Mouse (Mus musculus): Measurements from ENCODE around the gene Gcnt4. TPM values are rescaled to one million over a fixed set of nuclear protein-coding genes. Genes with fewer than 3 reads are reported as not detected.
"Not testable (repeated sequence)": the region's sequence is repeated elsewhere in the genome, so short reads cannot be mapped to it uniquely, and the experiment has no call there.

Gene Gcnt4
- polyA plus RNA-seq, 1 experiment from 2014 or later = 0.46 TPM

DNA sequence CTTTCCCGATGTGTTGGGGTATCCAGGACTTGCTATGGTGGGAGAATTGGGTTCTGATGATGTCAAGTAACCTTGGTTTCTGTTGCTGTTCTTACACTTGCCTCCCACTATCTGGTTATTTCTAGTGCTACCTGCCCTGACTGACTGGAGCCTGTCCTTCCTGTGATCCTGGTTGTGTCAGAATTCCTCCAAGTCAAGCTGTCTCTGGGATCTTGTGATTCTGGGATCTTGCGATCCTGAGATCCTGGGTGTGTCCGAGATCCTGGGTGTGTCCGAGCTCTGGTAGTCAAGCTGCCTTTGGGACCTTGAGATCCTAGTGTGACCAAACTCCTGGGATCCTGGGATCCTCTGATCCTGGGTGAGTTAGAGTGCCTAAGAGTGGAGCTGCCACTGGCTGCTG is 1.4 kb upstream of the Gcnt4 start:
- not testable (repeated sequence) for H3K4me3 ChIP-seq (ENCODE audit: control insufficient read depth in 1 of 2, insufficient read depth in 1 of 2, low read depth in 1 of 2, low read length in 2 of 2); H3K9ac ChIP-seq (ENCODE audit: low read length); H3K4me1 ChIP-seq (ENCODE audit: control insufficient read depth in 2 of 2, insufficient read depth in 2 of 2, low read length in 2 of 2); H3K36me3 ChIP-seq (ENCODE audit: control insufficient read depth, insufficient read depth, low read length); H3K27ac ChIP-seq (replicated peaks in 1 of 2; ENCODE audit: control insufficient read depth in 1 of 2, insufficient read depth in 1 of 2, low read depth in 2 of 2, low read length in 2 of 2); ATAC-seq (ENCODE audit: insufficient number of reproducible peaks, insufficient read depth, low FRiP score, low read depth); H3K4me2 ChIP-seq (ENCODE audit: low read length); H3K9me3 ChIP-seq (ENCODE audit: control insufficient read depth, low read length)
- 86% methylated on average over 4 of the region's 4 CpGs for WGBS
- H3K27me3 ChIP-seq (ENCODE audit: control insufficient read depth, insufficient read depth, low read length) = peaks cover 16% of the 10 kb centered on the region

DNA sequence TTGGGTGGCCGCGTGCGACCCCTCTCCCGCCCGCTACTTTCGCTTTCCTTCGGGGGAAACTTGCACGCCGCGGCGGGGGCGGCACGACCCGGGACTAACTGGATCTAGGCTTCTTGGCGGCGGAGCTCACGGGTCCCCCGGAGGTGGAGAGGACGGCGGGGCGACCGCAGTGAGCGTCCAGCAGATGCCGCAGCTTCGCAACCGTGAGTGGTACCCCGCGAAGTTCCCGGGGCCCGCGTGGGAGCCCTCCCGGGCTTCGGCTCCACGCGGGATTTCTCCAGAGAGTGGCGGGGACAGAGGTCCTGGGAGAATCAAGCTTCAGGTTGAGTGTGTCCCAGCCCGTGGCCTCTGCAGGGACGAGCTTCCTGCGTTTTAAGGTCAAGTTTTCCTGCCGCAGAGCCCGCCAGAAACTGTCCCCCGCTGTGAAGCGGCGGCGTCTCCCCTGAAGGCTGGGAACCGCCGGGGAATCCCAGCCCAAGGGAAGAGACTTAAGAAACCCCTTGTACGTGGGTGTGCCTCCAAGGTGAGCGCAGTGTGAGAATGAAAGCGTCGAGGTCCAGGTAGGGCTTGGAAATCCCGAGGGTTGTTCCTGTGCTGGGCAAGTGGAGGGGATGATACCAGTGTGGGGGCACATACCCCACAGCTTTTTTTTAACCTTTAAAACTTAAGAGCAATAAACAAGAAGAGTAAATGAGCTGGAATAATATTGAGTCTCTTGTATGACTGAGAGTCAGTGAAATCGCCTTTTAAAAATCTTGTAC is 676 bp downstream of the Gcnt4 start:
- Histone ChIP-seq H3K4me1 (ENCODE audit: control insufficient read depth in 2 of 2, insufficient read depth in 2 of 2, low read length in 2 of 2) (no peaks in the 10 kb centered on the region; a peak in 1 of 4 replicates), H3K27me3 (ENCODE audit: control insufficient read depth, insufficient read depth, low read length) (peaks cover 16% of the 10 kb centered on the region), H3K9ac (ENCODE audit: low read length) (peak overlapping the region; percentile 78), H3K4me3 (ENCODE audit: control insufficient read depth in 1 of 2, insufficient read depth in 1 of 2, low read depth in 1 of 2, low read length in 2 of 2) (peak overlapping the region; percentile 57 to 73), H3K9me3 (ENCODE audit: control insufficient read depth, low read length) (no peaks in the 10 kb centered on the region), H3K36me3 (ENCODE audit: control insufficient read depth, insufficient read depth, low read length) (no peaks in the 10 kb centered on the region), H3K4me2 (ENCODE audit: low read length) (peak overlapping the region; percentile 96), H3K27ac (replicated peaks in 1 of 2; ENCODE audit: control insufficient read depth in 1 of 2, insufficient read depth in 1 of 2, low read depth in 2 of 2, low read length in 2 of 2) (no peak overlapping the region)
- WGBS = 1% methylated on average over 53 of the region's 53 CpGs
- peak; percentile 52; the same call in 1 of the 2 replicates for ATAC-seq (ENCODE audit: insufficient number of reproducible peaks, insufficient read depth, low FRiP score, low read depth)

DNA sequence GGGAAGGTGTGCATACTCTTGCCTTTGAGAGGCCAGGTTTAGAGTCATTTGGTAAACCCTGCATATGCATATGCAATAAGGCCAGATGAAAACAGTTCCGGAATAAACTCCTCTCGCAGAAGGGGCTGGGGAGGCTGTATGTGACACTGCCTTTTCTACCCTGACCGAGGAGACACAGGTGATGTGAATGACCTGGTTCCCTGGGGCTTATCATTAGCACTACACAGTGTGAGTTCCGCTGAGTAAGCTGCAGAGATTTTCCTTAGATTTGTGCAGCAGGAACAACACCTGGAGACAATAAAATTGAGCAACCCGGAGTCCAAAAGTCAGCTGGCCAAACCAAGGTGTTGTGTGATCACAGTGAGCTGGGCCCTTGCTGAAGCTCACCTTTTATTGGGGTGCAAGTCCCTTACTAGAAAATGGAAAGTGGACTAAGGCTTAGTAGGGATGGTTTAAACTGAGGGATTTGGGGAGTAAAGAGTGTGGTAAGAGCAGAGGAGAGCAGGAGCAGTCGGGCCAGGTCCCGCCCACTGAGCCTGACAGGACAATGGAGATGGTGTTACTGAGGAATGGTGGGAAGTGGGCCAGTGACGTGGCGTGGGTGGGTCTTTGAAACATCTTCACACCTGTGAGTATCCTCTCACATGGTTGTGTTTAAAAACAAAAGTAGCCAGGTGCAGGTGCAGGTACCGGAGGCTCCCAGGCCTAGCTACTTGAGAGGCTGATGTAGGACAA is 1.7 kb downstream of the Gcnt4 start:
- H3K4me1 ChIP-seq (ENCODE audit: control insufficient read depth in 2 of 2, insufficient read depth in 2 of 2, low read length in 2 of 2) = no peaks in the 10 kb centered on the region; a peak in 1 of 4 replicates
- H3K4me3 ChIP-seq (ENCODE audit: control insufficient read depth in 1 of 2, insufficient read depth in 1 of 2, low read depth in 1 of 2, low read length in 2 of 2) = no peak overlapping the region
- no peak overlapping the region; the same call in 1 of the 2 replicates for H3K4me2 ChIP-seq (ENCODE audit: low read length)
- no peaks in the 10 kb centered on the region for H3K36me3 ChIP-seq (ENCODE audit: control insufficient read depth, insufficient read depth, low read length)
- WGBS = 54% methylated on average over 10 of the region's 10 CpGs
- no peaks in the 10 kb centered on the region for H3K9me3 ChIP-seq (ENCODE audit: control insufficient read depth, low read length)
- peaks cover 16% of the 10 kb centered on the region for H3K27me3 ChIP-seq (ENCODE audit: control insufficient read depth, insufficient read depth, low read length)
- no peak overlapping the region for H3K27ac ChIP-seq (replicated peaks in 1 of 2; ENCODE audit: control insufficient read depth in 1 of 2, insufficient read depth in 1 of 2, low read depth in 2 of 2, low read length in 2 of 2)
- no peak overlapping the region for H3K9ac ChIP-seq (ENCODE audit: low read length)
- ATAC-seq (ENCODE audit: insufficient number of reproducible peaks, insufficient read depth, low FRiP score, low read depth) = no peak

DNA sequence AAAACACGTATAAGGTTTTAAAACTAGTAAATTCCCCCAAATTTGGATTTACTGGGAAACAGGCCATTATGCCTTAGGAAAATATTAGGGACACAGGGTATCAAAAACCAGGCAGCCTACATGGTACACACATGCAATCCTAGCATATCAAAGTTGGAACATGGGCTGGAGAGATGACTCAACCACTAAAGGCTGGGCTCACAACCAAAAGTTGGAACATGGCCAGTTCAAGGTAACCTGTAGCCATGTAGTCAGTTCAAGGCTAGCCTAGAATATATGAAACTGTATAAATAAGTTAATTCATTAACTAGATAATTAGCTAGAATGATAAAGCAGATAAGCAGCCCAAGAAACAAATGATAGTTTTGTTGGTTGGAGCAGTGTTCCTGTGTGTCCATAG is 3.3 kb downstream of the Gcnt4 start:
- 86% methylated on average over 1 of the region's 1 CpGs for WGBS
- Histone ChIP-seq H3K4me3 (ENCODE audit: control insufficient read depth in 1 of 2, insufficient read depth in 1 of 2, low read depth in 1 of 2, low read length in 2 of 2) (no peak overlapping the region), H3K27ac (replicated peaks in 1 of 2; ENCODE audit: control insufficient read depth in 1 of 2, insufficient read depth in 1 of 2, low read depth in 2 of 2, low read length in 2 of 2) (no peak overlapping the region), H3K9ac (ENCODE audit: low read length) (no peak overlapping the region), H3K27me3 (ENCODE audit: control insufficient read depth, insufficient read depth, low read length) (peaks cover 16% of the 10 kb centered on the region), H3K36me3 (ENCODE audit: control insufficient read depth, insufficient read depth, low read length) (no peaks in the 10 kb centered on the region), H3K4me2 (ENCODE audit: low read length) (no peak overlapping the region), H3K9me3 (ENCODE audit: control insufficient read depth, low read length) (no peaks in the 10 kb centered on the region), H3K4me1 (ENCODE audit: control insufficient read depth in 2 of 2, insufficient read depth in 2 of 2, low read length in 2 of 2) (no peaks in the 10 kb centered on the region; a peak in 1 of 4 replicates)
- ATAC-seq (ENCODE audit: insufficient number of reproducible peaks, insufficient read depth, low FRiP score, low read depth) = no peak

DNA sequence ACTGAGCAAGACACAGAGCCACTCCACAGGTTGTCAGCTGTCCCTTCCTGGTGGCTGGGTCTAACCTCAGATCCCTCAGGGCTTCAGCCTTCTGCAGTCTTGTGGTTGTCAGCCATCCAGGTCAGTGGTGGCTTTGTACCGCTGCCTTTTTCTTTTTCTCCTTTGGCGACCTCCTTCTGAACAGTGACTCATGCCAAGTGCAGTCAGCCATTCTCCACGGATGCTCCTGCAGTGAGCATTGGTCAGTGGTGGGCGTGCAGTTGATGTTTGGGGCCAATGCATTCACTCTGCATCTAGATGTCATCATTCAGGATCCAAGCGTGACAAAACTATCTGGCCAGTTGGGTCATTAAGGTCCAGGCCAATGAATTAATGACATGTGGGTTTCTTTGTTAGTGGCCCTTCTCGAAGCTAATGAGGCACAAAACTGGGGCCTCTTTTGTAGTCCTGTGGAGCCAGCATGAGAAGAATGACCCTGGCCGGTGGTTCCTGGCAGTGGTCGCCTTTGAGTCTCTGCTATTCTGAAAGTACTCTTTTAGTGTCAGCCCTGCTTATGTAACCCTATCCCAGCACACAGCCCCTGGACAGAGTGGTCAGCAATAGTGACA is 4.0 kb downstream of the Gcnt4 start:
- H3K9ac ChIP-seq (ENCODE audit: low read length) = no peak overlapping the region
- no peaks in the 10 kb centered on the region for H3K36me3 ChIP-seq (ENCODE audit: control insufficient read depth, insufficient read depth, low read length)
- no peak for ATAC-seq (ENCODE audit: insufficient number of reproducible peaks, insufficient read depth, low FRiP score, low read depth)
- H3K9me3 ChIP-seq (ENCODE audit: control insufficient read depth, low read length) = no peaks in the 10 kb centered on the region
- H3K27ac ChIP-seq (replicated peaks in 1 of 2; ENCODE audit: control insufficient read depth in 1 of 2, insufficient read depth in 1 of 2, low read depth in 2 of 2, low read length in 2 of 2) = no peak overlapping the region
- no peak overlapping the region for H3K4me3 ChIP-seq (ENCODE audit: control insufficient read depth in 1 of 2, insufficient read depth in 1 of 2, low read depth in 1 of 2, low read length in 2 of 2)
- peaks cover 2 to 5% of the 10 kb centered on the region in 2 experiments; a peak in 3 of 4 replicates for H3K4me1 ChIP-seq (ENCODE audit: control insufficient read depth in 2 of 2, insufficient read depth in 2 of 2, low read length in 2 of 2)
- 69% methylated on average over 8 of the region's 8 CpGs for WGBS
- peaks cover 16% of the 10 kb centered on the region for H3K27me3 ChIP-seq (ENCODE audit: control insufficient read depth, insufficient read depth, low read length)
- no peak overlapping the region for H3K4me2 ChIP-seq (ENCODE audit: low read length)

DNA sequence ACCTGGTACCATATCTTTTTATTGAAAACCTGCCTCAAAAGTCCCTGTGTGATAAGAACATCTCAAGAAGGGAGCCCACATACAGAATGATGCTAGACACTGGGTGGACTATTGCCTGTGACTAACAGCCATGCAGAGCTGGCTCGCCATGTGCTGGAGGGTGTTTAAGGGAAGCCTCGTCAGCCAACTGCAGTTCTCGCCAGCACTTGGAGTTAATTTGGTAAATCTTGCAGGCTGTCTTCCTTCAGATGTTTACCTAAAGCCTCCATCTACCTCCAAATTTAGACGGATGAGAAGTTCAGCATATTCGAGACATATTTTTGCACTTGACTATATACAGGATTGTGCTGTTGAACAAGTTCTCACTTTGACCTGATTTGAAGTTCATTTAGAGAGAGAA is 8.3 kb downstream of the Gcnt4 start:
- no peak for ATAC-seq (ENCODE audit: insufficient number of reproducible peaks, insufficient read depth, low FRiP score, low read depth)
- Histone ChIP-seq H3K27me3 (ENCODE audit: control insufficient read depth, insufficient read depth, low read length) (no peaks in the 10 kb centered on the region), H3K9me3 (ENCODE audit: control insufficient read depth, low read length) (no peaks in the 10 kb centered on the region), H3K4me3 (ENCODE audit: control insufficient read depth in 1 of 2, insufficient read depth in 1 of 2, low read depth in 1 of 2, low read length in 2 of 2) (no peak overlapping the region), H3K9ac (ENCODE audit: low read length) (no peak overlapping the region), H3K4me1 (ENCODE audit: control insufficient read depth in 2 of 2, insufficient read depth in 2 of 2, low read length in 2 of 2) (peaks cover 4 to 10% of the 10 kb centered on the region in 2 experiments; a peak in 3 of 4 replicates), H3K4me2 (ENCODE audit: low read length) (no peak overlapping the region), H3K36me3 (ENCODE audit: control insufficient read depth, insufficient read depth, low read length) (no peaks in the 10 kb centered on the region), H3K27ac (replicated peaks in 1 of 2; ENCODE audit: control insufficient read depth in 1 of 2, insufficient read depth in 1 of 2, low read depth in 2 of 2, low read length in 2 of 2) (no peak overlapping the region)
- 93% methylated on average over 5 of the region's 5 CpGs for WGBS

DNA sequence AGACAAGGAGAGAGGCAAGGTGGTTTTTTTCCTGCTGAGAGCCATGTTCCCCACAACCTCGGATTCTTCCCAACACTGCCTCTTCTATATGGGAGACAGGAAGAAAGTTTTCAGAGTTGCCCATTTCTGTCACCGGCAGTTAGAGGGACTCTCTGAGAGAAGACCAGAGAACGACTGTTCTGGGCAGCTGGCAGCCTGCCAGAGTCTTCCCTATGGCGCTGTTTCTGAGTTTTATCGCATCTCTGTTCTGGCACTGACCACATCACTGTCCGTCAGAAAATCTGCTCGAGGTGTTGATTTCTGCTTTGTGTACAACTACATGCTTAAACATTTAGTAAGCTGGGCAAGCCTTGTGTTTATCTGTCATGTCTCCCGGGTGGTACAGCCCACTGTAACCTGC is 8.9 kb downstream of the Gcnt4 start:
- H3K4me1 ChIP-seq (ENCODE audit: control insufficient read depth in 2 of 2, insufficient read depth in 2 of 2, low read length in 2 of 2) = peaks cover 4 to 10% of the 10 kb centered on the region in 2 experiments; a peak in 3 of 4 replicates
- no peaks in the 10 kb centered on the region for H3K27me3 ChIP-seq (ENCODE audit: control insufficient read depth, insufficient read depth, low read length)
- no peak overlapping the region for H3K9ac ChIP-seq (ENCODE audit: low read length)
- no peak overlapping the region for H3K27ac ChIP-seq (replicated peaks in 1 of 2; ENCODE audit: control insufficient read depth in 1 of 2, insufficient read depth in 1 of 2, low read depth in 2 of 2, low read length in 2 of 2)
- 10% methylated on average over 8 of the region's 8 CpGs for WGBS
- H3K4me3 ChIP-seq (ENCODE audit: control insufficient read depth in 1 of 2, insufficient read depth in 1 of 2, low read depth in 1 of 2, low read length in 2 of 2) = no peak overlapping the region
- no peaks in the 10 kb centered on the region for H3K9me3 ChIP-seq (ENCODE audit: control insufficient read depth, low read length)
- H3K36me3 ChIP-seq (ENCODE audit: control insufficient read depth, insufficient read depth, low read length) = no peaks in the 10 kb centered on the region
- peak overlapping the region; percentile 47 for H3K4me2 ChIP-seq (ENCODE audit: low read length)
- no peak for ATAC-seq (ENCODE audit: insufficient number of reproducible peaks, insufficient read depth, low FRiP score, low read depth)

Data from heart, embryonic 14.5 days (tissue).